In genomic region chr16:78357757-78358156, GRCm38 (mm10) we compare ENCODE assay signal across 11 mouse cellular contexts. TPM values are rescaled to one million over a fixed set of nuclear protein-coding genes. Genes with fewer than 3 reads are reported as not detected.
DNase-seq lines count a peak whose midpoint lies in the region; ATAC-seq and TF ChIP-seq lines count a peak whose summit lies in the region.
"Had no signal": no experiment of that assay in that cellular context is flagged by ENCODE, and none has a peak within 500 bp of the region (broad histone marks: within the 10 kb centered on the region; RNA-seq: fewer than 3 reads in every experiment).

No protein-coding gene starts in this region.

- H3K27me3 ChIP-seq in intestine, postnatal 0 days (replicated peaks; ENCODE audit: control insufficient read depth, insufficient read depth, low read length) = no peaks in the 10 kb centered on the region
- H3K27me3 ChIP-seq in intestine, embryonic 15.5 days (replicated peaks) = no peaks in the 10 kb centered on the region
- H3K27me3 ChIP-seq: liver, embryonic 15.5 days had no signal

- H3K4me3 ChIP-seq in intestine, postnatal 0 days (ENCODE audit: low read depth, low read length) = no peak overlapping the region
- H3K4me3 ChIP-seq in intestine, embryonic 15.5 days (replicated peaks) = no peak overlapping the region
- H3K4me3 ChIP-seq: liver, embryonic 15.5 days had no signal

- H3K4me2 ChIP-seq in intestine, postnatal 0 days (replicated peaks; ENCODE audit: low read depth) = no peak overlapping the region
- H3K4me2 ChIP-seq in intestine, embryonic 15.5 days (replicated peaks) = no peak overlapping the region
- H3K4me2 ChIP-seq: liver, embryonic 15.5 days had no signal

- H3K36me3 ChIP-seq in intestine, postnatal 0 days (ENCODE audit: control insufficient read depth, insufficient read depth) = peaks cover 22% of the 10 kb centered on the region
- no peaks in the 10 kb centered on the region for H3K36me3 ChIP-seq in intestine, embryonic 15.5 days

- H3K9me3 ChIP-seq in intestine, postnatal 0 days (ENCODE audit: control insufficient read depth) = no peaks in the 10 kb centered on the region
- no peaks in the 10 kb centered on the region for H3K9me3 ChIP-seq in intestine, embryonic 15.5 days
- H3K9me3 ChIP-seq: liver, embryonic 15.5 days had no signal

- no peak overlapping the region for H3K27ac ChIP-seq in intestine, postnatal 0 days (ENCODE audit: low read depth, low read length)
- H3K27ac ChIP-seq in intestine, embryonic 15.5 days = no peak overlapping the region
- H3K27ac ChIP-seq: liver, embryonic 15.5 days had no signal

- peak; percentile 31 for DNase-seq in thymus, postnatal 0 days (ENCODE audit: low spot score)
- DNase-seq in thymus, postnatal 10 days (ENCODE audit: low spot score in 2 of 2) = no peak
- no peak for DNase-seq in spleen, postnatal 36 days (ENCODE audit: low spot score in 2 of 2)
- DNase-seq in layer of hippocampus, postnatal 25 days (ENCODE audit: extremely low spot score in 1 of 2, low spot score in 1 of 2) = no peak
- DNase-seq: adrenal gland, postnatal 10 days; cerebellum, adult 9-10 months; heart, postnatal 14 days had no signal

- ATAC-seq in intestine, postnatal 0 days = no peak
- no peak for ATAC-seq in intestine, embryonic 15.5 days
- ATAC-seq in granulocyte monocyte progenitor cell, adult 5-6 weeks (replicated peaks; ENCODE audit: poor library complexity, severe bottlenecking) = 0 out of 2 replicates have a peak, but pooled peaks have one; percentile 20

- H3K9ac ChIP-seq in intestine, postnatal 0 days (ENCODE audit: low read depth, low read length) = no peak overlapping the region
- no peak overlapping the region for H3K9ac ChIP-seq in intestine, embryonic 15.5 days
- H3K9ac ChIP-seq: liver, embryonic 15.5 days had no signal

- 91% methylated on average over 3 of the region's 3 CpGs for WGBS in intestine, postnatal 0 days
- WGBS in intestine, embryonic 15.5 days = 93% methylated on average over 3 of the region's 3 CpGs

- H3K4me1 ChIP-seq in intestine, postnatal 0 days (replicated peaks; ENCODE audit: control insufficient read depth, insufficient read depth, low read length) = no peaks in the 10 kb centered on the region
- H3K4me1 ChIP-seq in intestine, embryonic 15.5 days (replicated peaks) = no peaks in the 10 kb centered on the region
- H3K4me1 ChIP-seq: liver, embryonic 15.5 days had no signal

- TF ChIP-seq CTCF in intestine, postnatal 0 days (IDR thresholded peaks at IDR 0.05; ENCODE audit: low read depth) = peak; percentile 64

RNA-seq across cellular contexts. Expression of gene Btg3, which starts 19.2 kb away (rescaled TPM):
- polyA plus RNA-seq in intestine, postnatal 0 days (2015; fragmentation: Nextera tagmentation; extraction: Ambion mirVana) = 25.5 and 26.9 TPM in 2 replicates
- polyA plus RNA-seq in intestine, embryonic 15.5 days (2015; fragmentation: Nextera tagmentation; extraction: Ambion mirVana) = 35.9 and 42.0 TPM in 2 replicates
- 42.9 and 45.1 TPM in 2 replicates for polyA plus RNA-seq in thymus, postnatal 0 days (2015; fragmentation: Nextera tagmentation; extraction: Ambion mirVana)
- total RNA-seq in granulocyte monocyte progenitor cell, adult 5-6 weeks (2014; fragmentation: Nextera tagmentation) = 27.1 and 28.8 TPM in 2 replicates
- total RNA-seq in granulocyte monocyte progenitor cell, adult 5-6 weeks (2017) = 7.9 and 18.9 TPM in 2 replicates
- 10 to 100 TPM; 11.2 to 14.6 TPM for total RNA-seq in layer of hippocampus, postnatal 25 days (2021)

RNA-seq across cellular contexts. Expression of gene Cxadr, which starts 56.5 kb away (rescaled TPM):
- polyA plus RNA-seq in intestine, postnatal 0 days (2015; fragmentation: Nextera tagmentation; extraction: Ambion mirVana) = 55.9 and 56.0 TPM in 2 replicates
- polyA plus RNA-seq in intestine, embryonic 15.5 days (2015; fragmentation: Nextera tagmentation; extraction: Ambion mirVana) = 50.6 and 53.7 TPM in 2 replicates
- 3.6 and 4.0 TPM in 2 replicates for polyA plus RNA-seq in thymus, postnatal 0 days (2015; fragmentation: Nextera tagmentation; extraction: Ambion mirVana)
- total RNA-seq in granulocyte monocyte progenitor cell, adult 5-6 weeks (2014; fragmentation: Nextera tagmentation) = 0.41 and 4.8 TPM in 2 replicates
- 0.98 and 1.2 TPM in 2 replicates for total RNA-seq in granulocyte monocyte progenitor cell, adult 5-6 weeks (2017)
- 10 to 100 TPM; 18.0 to 24.3 TPM for total RNA-seq in layer of hippocampus, postnatal 25 days (2021)

Comparison
In these comparisons a context has a peak if more than half of its experiments do, and no peak if none do; other contexts are left out.
1. RNA of gene Cxadr, which starts 56.5 kb away (polyA plus RNA-seq): 55.9 to 56.0 TPM in intestine, postnatal 0 days and 50.6 to 53.7 TPM in intestine, embryonic 15.5 days; 3.6 to 4.0 TPM in thymus, postnatal 0 days; every median in the first group is over 10 times any median in the second.